Mouse (Mus musculus) CH12.LX (cell line): Measurements from ENCODE around the gene Olfr516. TPM values are rescaled to one million over a fixed set of nuclear protein-coding genes. Genes with fewer than 3 reads are reported as not detected.

Source experiments
- DNase-seq: peaks from one replicate; pipeline ENCODE4 v3.0.0-alpha.2; 2013; ENCODE audit errors: extremely low read depth
- H3K27ac ChIP-seq: 2 replicates; pipeline ENCODE4 v1.5.1; 2012; ENCODE audit warnings: low read depth, mild to moderate bottlenecking, control low read depth, moderate library complexity; ENCODE audit not compliant: insufficient read depth
- H3K27me3 ChIP-seq: replicated peaks from 2 replicates; pipeline ENCODE3; 2012; ENCODE audit warnings: inconsistent platforms
- H3K36me3 ChIP-seq, 2 experiments: replicated peaks in 1 of 2; 2 replicates each; pipeline versions ENCODE3 to v1.6.1; 2012; ENCODE audit warnings: inconsistent platforms in 1 of 2, low read length in 1 of 2, mild to moderate bottlenecking in 1 of 2, mixed read lengths in 1 of 2, moderate library complexity in 1 of 2; ENCODE audit not compliant: control insufficient read depth in 1 of 2, insufficient read depth in 1 of 2
- H3K4me1 ChIP-seq, 2 experiments: 2 replicates each; pipeline ENCODE4 v1.6.1; 2012; ENCODE audit warnings: inconsistent platforms in 1 of 2, moderate library complexity in 1 of 2; ENCODE audit not compliant: insufficient read depth in 2 of 2, control insufficient read depth in 1 of 2
- H3K4me2 ChIP-seq: 2 replicates; pipeline ENCODE4 v1.6.1; 2012; ENCODE audit warnings: low read depth, mild to moderate bottlenecking, control low read depth; ENCODE audit not compliant: poor library complexity, insufficient read depth, severe bottlenecking
- H3K4me3 ChIP-seq, 3 experiments: fragments of 150-350 bp in 1 of 3; sonication (generic) in 1 of 3; replicated peaks in 1 of 3; 2 replicates each; pipeline versions ENCODE3 to v1.5.1; 2011 to 2012; ENCODE audit warnings: low read depth in 2 of 3, low read length in 2 of 3, mild to moderate bottlenecking in 2 of 3, moderate library complexity in 2 of 3, control low read depth in 1 of 3, improper control_type of control experiment in 1 of 3, inconsistent platforms in 1 of 3, mixed read lengths in 1 of 3; ENCODE audit not compliant: poor library complexity in 1 of 3
- H3K79me2 ChIP-seq: replicated peaks from 2 replicates; pipeline ENCODE4 v1.6.1; 2012; ENCODE audit warnings: mild to moderate bottlenecking, moderate library complexity; ENCODE audit not compliant: control insufficient read depth, poor library complexity, insufficient read depth, severe bottlenecking; ENCODE audit errors: extremely low read depth
- H3K9ac ChIP-seq: 2 replicates; pipeline ENCODE4 v1.6.1; 2012; ENCODE audit warnings: low read depth, mild to moderate bottlenecking, control low read depth, moderate library complexity; ENCODE audit not compliant: insufficient read depth
- H3K9me3 ChIP-seq: replicated peaks from 2 replicates; pipeline ENCODE3; 2012; ENCODE audit warnings: low read length, inconsistent platforms, mixed read lengths
- CHD1 ChIP-seq: IDR thresholded peaks from 2 replicates; pipeline ENCODE4 v1.6.1; 2012; ENCODE audit warnings: low read depth, low read length, improper control_type of control experiment, inconsistent platforms
- CTCF ChIP-seq, 2 experiments: IDR thresholded peaks in 1 of 2; conservative IDR thresholded peaks in 1 of 2; 2 replicates each; pipeline ENCODE4 v1.5.1; 2011 to 2012; ENCODE audit warnings: low read depth in 2 of 2, low read length in 2 of 2, improper control_type of control experiment in 1 of 2, inconsistent platforms in 1 of 2, mild to moderate bottlenecking in 1 of 2, moderate library complexity in 1 of 2
- E2F4 ChIP-seq: IDR thresholded peaks from 2 replicates; pipeline ENCODE4 v1.6.1; 2011; ENCODE audit warnings: low read depth, low read length, improper control_type of control experiment; ENCODE audit not compliant: insufficient replicate concordance
- ELF1 ChIP-seq: IDR thresholded peaks from 2 replicates; pipeline ENCODE4 v1.6.1; 2014; ENCODE audit warnings: low read depth, mild to moderate bottlenecking, inconsistent platforms, low read length, improper control_type of control experiment
- EP300 ChIP-seq: IDR thresholded peaks from 2 replicates; pipeline ENCODE4 v1.6.1; 2011; ENCODE audit warnings: low read length, improper control_type of control experiment
- GABPA ChIP-seq: IDR thresholded peaks from 2 replicates; pipeline ENCODE4 v1.6.1; 2012; ENCODE audit warnings: low read depth, low read length, improper control_type of control experiment, inconsistent platforms; ENCODE audit not compliant: insufficient replicate concordance
- HCFC1 ChIP-seq: IDR thresholded peaks from 2 replicates; pipeline ENCODE4 v1.6.1; 2012; ENCODE audit warnings: low read depth, mild to moderate bottlenecking, inconsistent platforms, low read length, improper control_type of control experiment
- IRF4 ChIP-seq: IDR thresholded peaks from 2 replicates; pipeline ENCODE4 v1.6.1; 2014; ENCODE audit warnings: low read depth, mild to moderate bottlenecking, inconsistent platforms, low read length, improper control_type of control experiment
- JUND ChIP-seq: conservative IDR thresholded peaks from 2 replicates; pipeline ENCODE4 v1.6.1; 2011; ENCODE audit warnings: low read depth, low read length, improper control_type of control experiment
- KAT2A ChIP-seq: IDR thresholded peaks from 2 replicates; pipeline ENCODE4 v1.6.1; 2012; ENCODE audit warnings: low read length, improper control_type of control experiment, inconsistent platforms; ENCODE audit not compliant: insufficient replicate concordance
- MAX ChIP-seq: IDR thresholded peaks from 2 replicates; pipeline ENCODE4 v1.6.1; 2011; ENCODE audit warnings: low read length, improper control_type of control experiment
- MAZ ChIP-seq: IDR thresholded peaks from 2 replicates; pipeline ENCODE4 v1.6.1; 2012; ENCODE audit warnings: low read depth, mild to moderate bottlenecking, inconsistent platforms, low read length, improper control_type of control experiment, moderate library complexity
- MEF2A ChIP-seq: IDR thresholded peaks from 2 replicates; pipeline ENCODE4 v1.6.1; 2014; ENCODE audit warnings: low read depth, mild to moderate bottlenecking, inconsistent platforms, low read length, improper control_type of control experiment, borderline replicate concordance
- MXI1 ChIP-seq: IDR thresholded peaks from 2 replicates; pipeline ENCODE4 v1.6.1; 2011; ENCODE audit warnings: mild to moderate bottlenecking, low read depth, low read length, improper control_type of control experiment
- NELFE ChIP-seq: IDR thresholded peaks from 2 replicates; pipeline ENCODE4 v1.6.1; 2011; ENCODE audit warnings: low read depth, low read length, improper control_type of control experiment
- NRF1 ChIP-seq: IDR thresholded peaks from 2 replicates; pipeline ENCODE4 v1.6.1; 2014; ENCODE audit warnings: low read depth, mild to moderate bottlenecking, inconsistent platforms, low read length, improper control_type of control experiment, moderate library complexity
- PAX5 ChIP-seq: IDR thresholded peaks from 2 replicates; pipeline ENCODE4 v1.6.1; 2012; ENCODE audit warnings: low read length, inconsistent platforms, mixed read lengths
- POLR2A ChIP-seq: IDR thresholded peaks from 2 replicates; pipeline ENCODE4 v1.6.1; 2011; ENCODE audit warnings: low read depth, mild to moderate bottlenecking, improper control_type of control experiment, low read length
- POLR2AphosphoS2 ChIP-seq: IDR thresholded peaks from 2 replicates; pipeline ENCODE4 v1.6.1; 2011; ENCODE audit warnings: low read depth, low read length, improper control_type of control experiment
- SMC3 ChIP-seq: IDR thresholded peaks from 2 replicates; pipeline ENCODE4 v1.6.1; 2011; ENCODE audit warnings: low read depth, low read length, improper control_type of control experiment
- TBP ChIP-seq: conservative IDR thresholded peaks from 2 replicates; pipeline ENCODE4 v1.6.1; 2011; ENCODE audit warnings: low read depth, low read length, improper control_type of control experiment
- UBTF ChIP-seq: IDR thresholded peaks from 2 replicates; pipeline ENCODE4 v1.6.1; 2012; ENCODE audit warnings: low read depth, mild to moderate bottlenecking, inconsistent platforms, low read length, improper control_type of control experiment, moderate library complexity
- USF1 ChIP-seq: IDR thresholded peaks from 2 replicates; pipeline ENCODE4 v1.6.1; 2014; ENCODE audit warnings: low read depth, mild to moderate bottlenecking, inconsistent platforms, low read length, improper control_type of control experiment
- ZC3H11A ChIP-seq: IDR thresholded peaks from 2 replicates; pipeline ENCODE4 v1.6.1; 2012; ENCODE audit warnings: low read depth, mild to moderate bottlenecking, inconsistent platforms, low read length, improper control_type of control experiment
- ZKSCAN1 ChIP-seq: IDR thresholded peaks from 2 replicates; pipeline ENCODE4 v1.6.1; 2012; ENCODE audit warnings: low read depth, inconsistent platforms, low read length, improper control_type of control experiment, borderline replicate concordance
- ZNF384 ChIP-seq: IDR thresholded peaks from 2 replicates; pipeline ENCODE4 v1.6.1; 2012; ENCODE audit warnings: low read depth, low read length, improper control_type of control experiment, inconsistent platforms
- dilution Hi-C: fragments of 300-500 bp; cut with MboI; formaldehyde crosslinking; loops from 2 replicates; pipeline ENCODE4 v1.14.3; 2020; ENCODE audit warnings: low sequenced_read_pairs; ENCODE audit not compliant: extremely low pct_unique_long_range_greater_than_20kb, extremely low pct_ligation_motif_present
- in situ Hi-C: fragments of 300-500 bp; cut with MboI; formaldehyde crosslinking; loops from 3 replicates; pipeline ENCODE4 v1.14.3; 2019; ENCODE audit warnings: low sequenced_read_pairs, low pct_ligation_motif_present, low pct_unique_long_range_greater_than_20kb, mixed read lengths
- polyA plus RNA-seq: library from polyadenylated mRNA; unstranded; fragments of >175 nt; gene quantifications from 2 replicates; pipeline ENCODE4 v1.2.1, GENCODE M21; 2012; ENCODE audit warnings: low read depth; ENCODE audit not compliant: insufficient read length
- total RNA-seq, 2 experiments: library from RNA; depleted of rRNA; stranded (reverse); fragments of 300-350 nt in 1 of 2; fragments of >200 nt in 1 of 2; gene quantifications; 2 replicates each; pipeline ENCODE4 v1.2.3; 2012 to 2014

The Olfr516 gene
- total and polyA plus RNA-seq, 3 experiments: not detected

DNA sequence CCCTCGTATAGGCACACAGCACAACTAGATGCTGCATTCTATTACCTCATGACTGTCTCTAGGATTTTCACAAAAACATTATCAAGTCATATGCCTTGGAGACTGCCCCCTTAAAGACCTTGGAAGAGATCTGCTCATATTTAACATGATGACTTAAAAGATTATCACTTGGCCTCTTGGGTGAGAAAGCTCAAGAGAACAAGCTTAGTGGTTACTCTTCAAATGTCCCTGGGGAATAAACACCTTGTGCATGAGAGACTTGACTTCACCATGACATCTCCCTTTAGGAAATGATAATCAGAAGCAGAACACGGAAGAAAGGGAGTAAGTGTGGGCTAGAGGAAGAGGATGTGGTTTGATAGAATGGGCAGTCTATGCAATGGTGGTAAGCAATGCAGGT is 21.9 kb upstream of the Olfr516 start, which contains the start of gene Olfr517:
Olfr517 (minus strand) TSS at position 101 of the 400 bp plus-strand sequence.
- peaks cover 42% of the 10 kb centered on the region for H3K27me3 ChIP-seq
- no peak within 1 kb of the TSS for H3K9ac ChIP-seq
- no peak for DNase-seq
- H3K9me3 ChIP-seq: no peaks in the 10 kb centered on the region
- TF ChIP-seq TBP: no peak
- no peak for TF ChIP-seq HCFC1
- TF ChIP-seq CTCF (conservative IDR thresholded peaks at IDR 0.05 in 1 of 2, IDR thresholded peaks at IDR 0.05 in 1 of 2; ENCODE audit: low read depth in 2 of 2, low read length in 2 of 2): no peak
- no peak for TF ChIP-seq EP300
- TF ChIP-seq NELFE: no peak
- no peak for TF ChIP-seq USF1
- no peak for TF ChIP-seq CHD1
- TF ChIP-seq MEF2A: no peak
- TF ChIP-seq POLR2A: no peak
- no peak for TF ChIP-seq POLR2AphosphoS2
- no peak for TF ChIP-seq GABPA
- TF ChIP-seq ZC3H11A: no peak
- no peak for TF ChIP-seq MAX
- no peak for TF ChIP-seq E2F4
- TF ChIP-seq ZNF384: no peak
- H3K27ac ChIP-seq: no peak within 1 kb of the TSS
- no peak within 1 kb of the TSS for H3K4me3 ChIP-seq
- dilution Hi-C loops: no loop called here
- H3K79me2 ChIP-seq: no peaks in the 10 kb centered on the region
- in situ Hi-C loops: no loop called here
- no peaks in the 10 kb centered on the region for H3K4me1 ChIP-seq
- H3K36me3 ChIP-seq: no peaks in the 10 kb centered on the region
- no peak within 1 kb of the TSS for H3K4me2 ChIP-seq

DNA sequence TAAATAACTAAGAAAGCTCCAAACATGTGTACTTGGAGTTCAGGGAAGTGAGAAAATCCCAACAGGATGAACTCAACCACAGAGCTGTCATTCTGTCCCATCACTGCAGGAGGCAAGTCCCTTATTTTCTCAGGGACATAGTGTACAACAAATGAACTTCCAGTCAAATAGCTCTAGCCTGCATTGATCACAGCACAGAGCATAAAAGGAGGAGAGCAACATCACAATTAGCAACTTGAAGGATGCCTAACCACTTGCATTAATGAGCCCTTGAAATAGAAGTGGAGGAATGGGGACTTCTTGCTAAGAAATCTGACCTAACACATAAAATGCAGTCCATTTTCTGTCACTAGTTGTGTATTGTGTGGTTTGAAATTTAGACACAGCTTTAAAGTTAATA is 24.4 kb downstream of the Olfr516 start, which contains the start of gene Olfr514:
Olfr514 (minus strand) TSS at position 101 of the 400 bp plus-strand sequence.
- peaks cover 7% of the 10 kb centered on the region for H3K27me3 ChIP-seq
- TF ChIP-seq MEF2A: no peak
- no peak for TF ChIP-seq PAX5
- no peak for TF ChIP-seq POLR2A
- no peak for TF ChIP-seq ELF1
- TF ChIP-seq MAZ: no peak
- TF ChIP-seq NRF1: no peak
- no peak for TF ChIP-seq SMC3
- TF ChIP-seq MXI1: no peak
- no peak for TF ChIP-seq JUND
- no peak for TF ChIP-seq KAT2A
- no peak for TF ChIP-seq IRF4
- TF ChIP-seq E2F4: no peak
- TF ChIP-seq USF1: no peak
- TF ChIP-seq CHD1: no peak
- no peak for TF ChIP-seq ZKSCAN1
- TF ChIP-seq UBTF: no peak
- TF ChIP-seq, all 38 proteins: peak for 0
- H3K27ac ChIP-seq: no peak within 1 kb of the TSS
- H3K9me3 ChIP-seq: no peaks in the 10 kb centered on the region
- H3K4me1 ChIP-seq: no peaks in the 10 kb centered on the region
- no peak for DNase-seq
- H3K4me2 ChIP-seq: no peak within 1 kb of the TSS
- dilution Hi-C loops (no loop called here), in situ Hi-C loops (no loop called here)
- no peak within 1 kb of the TSS for H3K9ac ChIP-seq
- no peak within 1 kb of the TSS for H3K4me3 ChIP-seq
- H3K36me3 ChIP-seq: no peaks in the 10 kb centered on the region
- H3K79me2 ChIP-seq: no peaks in the 10 kb centered on the region
